In the genomic region with DNA sequence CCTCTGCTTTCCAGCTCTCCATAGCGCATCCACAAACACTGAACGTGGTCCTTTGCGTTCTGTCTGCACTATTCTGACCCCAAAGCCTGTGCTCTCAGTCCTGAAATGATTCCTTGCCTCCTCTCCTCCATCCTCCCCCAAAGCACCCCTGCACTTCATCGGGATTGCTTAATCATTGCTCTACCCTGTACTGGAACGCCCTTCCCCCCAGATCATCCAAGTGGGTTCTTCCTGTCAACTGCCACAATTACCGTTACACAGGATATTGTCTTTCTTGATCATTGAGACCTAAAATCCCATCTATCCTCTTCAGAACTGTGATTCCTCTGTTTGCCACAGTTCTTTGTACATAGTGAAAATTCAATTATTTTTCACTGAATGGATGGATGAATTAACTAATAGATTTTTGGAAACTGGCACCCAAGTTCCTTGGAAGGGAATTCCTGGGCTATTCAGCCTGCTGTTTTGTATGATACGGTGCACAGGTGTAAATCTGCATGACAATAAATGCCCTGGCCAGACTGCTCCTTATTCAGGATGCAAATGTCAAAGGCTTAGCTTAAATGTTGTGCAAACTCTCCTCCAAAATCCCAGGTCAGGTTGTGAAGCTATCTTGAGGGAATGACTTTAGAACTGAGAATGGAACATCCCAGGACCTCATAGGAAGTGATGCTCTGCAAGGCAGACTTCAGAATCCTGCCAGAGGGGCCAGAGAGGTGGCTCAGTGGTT, we compare ENCODE assay signal across 31 mouse cellular contexts. TPM values are rescaled to one million over a fixed set of nuclear protein-coding genes. Genes with fewer than 3 reads are reported as not detected.
"Had no signal": no experiment of that assay in that cellular context is flagged by ENCODE, and none has a peak within 500 bp of the region (broad histone marks: within the 10 kb centered on the region; RNA-seq: fewer than 3 reads in every experiment).

No protein-coding gene starts in this region.

- H3K27ac ChIP-seq: gastrocnemius, adult 2 months; heart, adult 2 months; heart, embryonic 13.5 days; heart, embryonic 15.5 days; hindbrain, embryonic 13.5 days; hindbrain, embryonic 15.5 days; hindbrain, postnatal 0 days; kidney, embryonic 15.5 days; kidney, postnatal 0 days; layer of hippocampus, adult 2 months; left cerebral cortex, adult 2 months; limb, embryonic 10.5 days; limb, embryonic 12.5 days; liver, embryonic 13.5 days had no signal

- H3K4me1 ChIP-seq: heart, embryonic 13.5 days; heart, embryonic 15.5 days; hindbrain, embryonic 13.5 days; hindbrain, embryonic 15.5 days; kidney, embryonic 15.5 days; limb, embryonic 10.5 days; limb, embryonic 12.5 days; liver, embryonic 13.5 days had no signal

- H3K36me3 ChIP-seq: heart, embryonic 13.5 days; heart, embryonic 15.5 days; hindbrain, embryonic 13.5 days; hindbrain, embryonic 15.5 days; kidney, embryonic 15.5 days; limb, embryonic 10.5 days; limb, embryonic 12.5 days; liver, embryonic 13.5 days had no signal

- H3K9me3 ChIP-seq: heart, embryonic 13.5 days; heart, embryonic 15.5 days; hindbrain, embryonic 13.5 days; hindbrain, embryonic 15.5 days; kidney, embryonic 15.5 days; limb, embryonic 10.5 days; limb, embryonic 12.5 days had no signal

- DNase-seq: gastrocnemius, adult 2 months; gastrocnemius, postnatal 10 days; gastrocnemius, postnatal 25 days; heart, adult 11 months; heart, adult 2 months; heart, postnatal 14 days; heart, postnatal 36 days; kidney, adult 11 months; kidney, adult 2 months; kidney, adult 9 months; kidney, postnatal 14 days; kidney, postnatal 36 days; liver; liver, embryonic 13.5 days had no signal

- H3K4me2 ChIP-seq: heart, embryonic 11.5 days; heart, embryonic 13.5 days; heart, embryonic 15.5 days; hindbrain, embryonic 13.5 days; hindbrain, embryonic 15.5 days; kidney, embryonic 15.5 days; limb, embryonic 12.5 days; liver, embryonic 11.5 days; liver, embryonic 13.5 days had no signal

- H3K4me3 ChIP-seq: gastrocnemius, adult 2 months; heart, adult 2 months; heart, embryonic 13.5 days; heart, embryonic 15.5 days; hindbrain, embryonic 13.5 days; hindbrain, embryonic 15.5 days; kidney, embryonic 15.5 days; layer of hippocampus, adult 2 months; left cerebral cortex, adult 2 months; limb, embryonic 10.5 days; limb, embryonic 12.5 days; liver, embryonic 13.5 days had no signal

- H3K27me3 ChIP-seq: heart, embryonic 13.5 days; heart, embryonic 15.5 days; hindbrain, embryonic 13.5 days; hindbrain, embryonic 15.5 days; kidney, embryonic 15.5 days; limb, embryonic 12.5 days; liver, embryonic 13.5 days had no signal

- H3K9ac ChIP-seq: heart, embryonic 13.5 days; heart, embryonic 15.5 days; hindbrain, embryonic 13.5 days; hindbrain, embryonic 15.5 days; kidney, embryonic 15.5 days; limb, embryonic 12.5 days; liver, embryonic 13.5 days had no signal

- ATAC-seq: hindbrain, postnatal 0 days; intestine, embryonic 16.5 days had no signal

RNA-seq across cellular contexts. Expression of gene Cbln4, which starts 15.8 kb away (rescaled TPM):
- total RNA-seq: gastrocnemius, adult 2 months; gastrocnemius, postnatal 10 days; gastrocnemius, postnatal 25 days; heart, adult 2 months; heart, postnatal 14 days; heart, postnatal 36 days; hematopoietic stem cell, adult 5-6 weeks had no signal
- polyA plus RNA-seq: gonadal fat pad, adult 2 months; heart, adult 2 months; heart, postnatal 0 days; kidney, adult 2 months had no signal
